Mouse (Mus musculus): ENCODE results near the gene Dnah17. TPM values are rescaled to one million over a fixed set of nuclear protein-coding genes. Genes with fewer than 3 reads are reported as not detected.
A peak's percentile ranks its signal among the peaks of the same experiment; 100 is the strongest.

Dnah17 gene
- polyA plus RNA-seq, 1 experiment from 2014 or later = 0.23 TPM

- Histone ChIP-seq H3K4me1 (0 out of 2 replicates have a peak, but pooled peaks cover 7% of the 10 kb centered on the region), H3K4me3 (no peak overlapping the region), H3K9ac (no peak overlapping the region), H3K9me3 (no peaks in the 10 kb centered on the region), H3K36me3 (no peaks in the 10 kb centered on the region), H3K27me3 (no peaks in the 10 kb centered on the region), H3K27ac (no peak overlapping the region), H3K4me2 (replicated peaks) (no peak overlapping the region)
- 60% methylated on average over 8 of the region's 8 CpGs for WGBS
- no peak for ATAC-seq (ENCODE audit: insufficient number of reproducible peaks, insufficient read depth, low FRiP score, low TSS enrichment)
These were observed 15.8 kb downstream of the Dnah17 start for GRCm38 (mm10) chr11:118114581-118115110.

- 77% methylated on average over 14 of the region's 14 CpGs for WGBS
- Histone ChIP-seq H3K4me1 (0 out of 2 replicates have a peak, but pooled peaks cover 7% of the 10 kb centered on the region), H3K9ac (no peak overlapping the region), H3K4me3 (no peak overlapping the region), H3K4me2 (replicated peaks) (no peak overlapping the region), H3K27ac (no peak overlapping the region), H3K9me3 (no peaks in the 10 kb centered on the region), H3K27me3 (no peaks in the 10 kb centered on the region), H3K36me3 (no peaks in the 10 kb centered on the region)
- ATAC-seq (ENCODE audit: insufficient number of reproducible peaks, insufficient read depth, low FRiP score, low TSS enrichment) = no peak
These were observed 16.8 kb downstream of the Dnah17 start for GRCm38 (mm10) chr11:118113516-118114205.

- no peak overlapping the region for H3K9ac ChIP-seq
- no peak overlapping the region for H3K4me2 ChIP-seq (replicated peaks)
- 0 out of 2 replicates have a peak overlapping the region, but pooled peaks have one; percentile 11 for H3K27ac ChIP-seq
- H3K4me3 ChIP-seq = no peak overlapping the region
- ATAC-seq (ENCODE audit: insufficient number of reproducible peaks, insufficient read depth, low FRiP score, low TSS enrichment) = no peak
- H3K27me3 ChIP-seq = no peaks in the 10 kb centered on the region
- no peaks in the 10 kb centered on the region for H3K36me3 ChIP-seq
- H3K9me3 ChIP-seq = no peaks in the 10 kb centered on the region
- H3K4me1 ChIP-seq = 0 out of 2 replicates have a peak, but pooled peaks cover 6% of the 10 kb centered on the region
- 11% methylated on average over 5 of the region's 5 CpGs for WGBS
These were observed 26.4 kb downstream of the Dnah17 start for GRCm38 (mm10) chr11:118104001-118104400.

GRCm38 (mm10) chr11:118103383-118103782, 27.1 kb downstream of the Dnah17 start:
- WGBS = 90% methylated on average over 5 of the region's 5 CpGs
- ATAC-seq (ENCODE audit: insufficient number of reproducible peaks, insufficient read depth, low FRiP score, low TSS enrichment) = 0 out of 2 replicates have a peak, but pooled peaks have one; percentile 26
- Histone ChIP-seq H3K4me2 (replicated peaks) (no peak overlapping the region), H3K4me3 (no peak overlapping the region), H3K27me3 (no peaks in the 10 kb centered on the region), H3K9me3 (no peaks in the 10 kb centered on the region), H3K4me1 (0 out of 2 replicates have a peak, but pooled peaks cover 6% of the 10 kb centered on the region), H3K27ac (no peak overlapping the region), H3K36me3 (no peaks in the 10 kb centered on the region), H3K9ac (no peak overlapping the region)

- H3K9ac ChIP-seq = no peak overlapping the region
- H3K4me3 ChIP-seq = no peak overlapping the region
- WGBS = 62% methylated on average over 3 of the region's 3 CpGs
- H3K27ac ChIP-seq = no peak overlapping the region
- 0 out of 2 replicates have a peak, but pooled peaks cover 6% of the 10 kb centered on the region for H3K4me1 ChIP-seq
- H3K4me2 ChIP-seq (replicated peaks) = no peak overlapping the region
- no peaks in the 10 kb centered on the region for H3K27me3 ChIP-seq
- no peaks in the 10 kb centered on the region for H3K36me3 ChIP-seq
- ATAC-seq (ENCODE audit: insufficient number of reproducible peaks, insufficient read depth, low FRiP score, low TSS enrichment) = no peak
- H3K9me3 ChIP-seq = no peaks in the 10 kb centered on the region
These were observed 27.6 kb downstream of the Dnah17 start for GRCm38 (mm10) chr11:118102838-118103237.

- WGBS = 42% methylated on average over 9 of the region's 9 CpGs
- no peak for ATAC-seq (ENCODE audit: insufficient number of reproducible peaks, insufficient read depth, low FRiP score, low TSS enrichment)
- no peak overlapping the region for H3K9ac ChIP-seq
- no peak overlapping the region for H3K27ac ChIP-seq
- H3K9me3 ChIP-seq = no peaks in the 10 kb centered on the region
- H3K36me3 ChIP-seq = no peaks in the 10 kb centered on the region
- H3K27me3 ChIP-seq = no peaks in the 10 kb centered on the region
- H3K4me1 ChIP-seq = 0 out of 2 replicates have a peak, but pooled peaks cover 6% of the 10 kb centered on the region
- no peak overlapping the region for H3K4me3 ChIP-seq
- H3K4me2 ChIP-seq (replicated peaks) = no peak overlapping the region
These were observed 29.3 kb downstream of the Dnah17 start for GRCm38 (mm10) chr11:118101133-118101532.

- WGBS = 40% methylated on average over 2 of the region's 2 CpGs
- H3K27me3 ChIP-seq = no peaks in the 10 kb centered on the region
- no peak overlapping the region for H3K4me2 ChIP-seq (replicated peaks)
- H3K9me3 ChIP-seq = no peaks in the 10 kb centered on the region
- no peak overlapping the region for H3K27ac ChIP-seq
- H3K4me3 ChIP-seq = no peak overlapping the region
- H3K9ac ChIP-seq = no peak overlapping the region
- 0 out of 2 replicates have a peak, but pooled peaks cover 4% of the 10 kb centered on the region for H3K4me1 ChIP-seq
- no peaks in the 10 kb centered on the region for H3K36me3 ChIP-seq
- ATAC-seq (ENCODE audit: insufficient number of reproducible peaks, insufficient read depth, low FRiP score, low TSS enrichment) = no peak
These were observed 33.7 kb downstream of the Dnah17 start for GRCm38 (mm10) chr11:118096736-118097135.

GRCm38 (mm10) chr11:118095004-118095403, 35.4 kb downstream of the Dnah17 start:
- peaks cover 4% of the 10 kb centered on the region; the same call in 1 of the 2 replicates for H3K9me3 ChIP-seq
- H3K4me3 ChIP-seq = no peak overlapping the region
- 94% methylated on average over 9 of the region's 9 CpGs for WGBS
- no peaks in the 10 kb centered on the region for H3K36me3 ChIP-seq
- H3K9ac ChIP-seq = no peak overlapping the region
- H3K27ac ChIP-seq = no peak overlapping the region
- H3K4me1 ChIP-seq = no peaks in the 10 kb centered on the region
- H3K4me2 ChIP-seq (replicated peaks) = no peak overlapping the region
- no peak for ATAC-seq (ENCODE audit: insufficient number of reproducible peaks, insufficient read depth, low FRiP score, low TSS enrichment)
- H3K27me3 ChIP-seq = no peaks in the 10 kb centered on the region

- no peak for ATAC-seq (ENCODE audit: insufficient number of reproducible peaks, insufficient read depth, low FRiP score, low TSS enrichment)
- 85% methylated on average over 23 of the region's 23 CpGs for WGBS
- Histone ChIP-seq H3K4me3 (no peak overlapping the region), H3K9me3 (peaks cover 4% of the 10 kb centered on the region; the same call in 1 of the 2 replicates), H3K4me1 (no peaks in the 10 kb centered on the region), H3K4me2 (replicated peaks) (no peak overlapping the region), H3K9ac (no peak overlapping the region), H3K27ac (no peak overlapping the region), H3K36me3 (no peaks in the 10 kb centered on the region), H3K27me3 (no peaks in the 10 kb centered on the region)
These were observed 39.3 kb downstream of the Dnah17 start for GRCm38 (mm10) chr11:118091002-118091670.

- no peaks in the 10 kb centered on the region for H3K36me3 ChIP-seq
- no peak overlapping the region for H3K27ac ChIP-seq
- peaks cover 4% of the 10 kb centered on the region; the same call in 1 of the 2 replicates for H3K9me3 ChIP-seq
- H3K4me3 ChIP-seq = no peak overlapping the region
- no peak overlapping the region for H3K4me2 ChIP-seq (replicated peaks)
- no peak for ATAC-seq (ENCODE audit: insufficient number of reproducible peaks, insufficient read depth, low FRiP score, low TSS enrichment)
- H3K4me1 ChIP-seq = no peaks in the 10 kb centered on the region
- H3K9ac ChIP-seq = no peak overlapping the region
- 83% methylated on average over 19 of the region's 19 CpGs for WGBS
- no peaks in the 10 kb centered on the region for H3K27me3 ChIP-seq
These were observed 41.5 kb downstream of the Dnah17 start for GRCm38 (mm10) chr11:118088896-118089295.

- Histone ChIP-seq H3K27me3 (no peaks in the 10 kb centered on the region), H3K36me3 (no peaks in the 10 kb centered on the region), H3K4me2 (replicated peaks) (no peak overlapping the region), H3K4me3 (no peak overlapping the region), H3K9me3 (peaks cover 1% of the 10 kb centered on the region; the same call in 1 of the 2 replicates), H3K27ac (no peak overlapping the region), H3K9ac (no peak overlapping the region), H3K4me1 (no peaks in the 10 kb centered on the region)
- no peak for ATAC-seq (ENCODE audit: insufficient number of reproducible peaks, insufficient read depth, low FRiP score, low TSS enrichment)
- 71% methylated on average over 8 of the region's 8 CpGs for WGBS
These were observed 44.5 kb downstream of the Dnah17 start for GRCm38 (mm10) chr11:118085961-118086360.

- 73% methylated on average over 4 of the region's 4 CpGs for WGBS
- H3K36me3 ChIP-seq = no peaks in the 10 kb centered on the region
- no peak overlapping the region for H3K9ac ChIP-seq
- no peaks in the 10 kb centered on the region for H3K27me3 ChIP-seq
- H3K4me3 ChIP-seq = no peak overlapping the region
- ATAC-seq (ENCODE audit: insufficient number of reproducible peaks, insufficient read depth, low FRiP score, low TSS enrichment) = no peak
- no peak overlapping the region for H3K27ac ChIP-seq
- H3K4me2 ChIP-seq (replicated peaks) = no peak overlapping the region
- H3K4me1 ChIP-seq = no peaks in the 10 kb centered on the region
- H3K9me3 ChIP-seq = no peaks in the 10 kb centered on the region
These were observed 45.3 kb downstream of the Dnah17 start for GRCm38 (mm10) chr11:118085176-118085575.
